Mouse (Mus musculus) hindbrain, embryonic 15.5 days (tissue): ENCODE results near the gene Tnc. TPM values are rescaled to one million over a fixed set of nuclear protein-coding genes. Genes with fewer than 3 reads are reported as not detected.

Experiments used
- ATAC-seq: fragments of 200-750 bp; cut with Nextera tagmentation; 2 replicates; pipeline ENCODE4 v1.8.0; 2017; ENCODE audit warnings: low read depth, moderate number of reproducible peaks, moderate TSS enrichment; ENCODE audit not compliant: low FRiP score
- H3K27ac ChIP-seq: fragments of 300-500 bp; sonication (generic); replicated peaks from 2 replicates; pipeline ENCODE4 v1.5.1; 2015; ENCODE audit warnings: mild to moderate bottlenecking, inconsistent platforms
- H3K27me3 ChIP-seq: fragments of 300-500 bp; sonication (generic); 2 replicates; pipeline ENCODE4 v1.6.1; 2015; ENCODE audit warnings: control low read depth, inconsistent platforms
- H3K36me3 ChIP-seq: fragments of 300-500 bp; sonication (generic); 2 replicates; pipeline ENCODE4 v1.6.1; 2015; ENCODE audit warnings: control low read depth, inconsistent platforms
- H3K4me1 ChIP-seq: fragments of 300-500 bp; sonication (generic); replicated peaks from 2 replicates; pipeline ENCODE4 v1.6.1; 2015; ENCODE audit warnings: control low read depth, inconsistent platforms
- H3K4me2 ChIP-seq: fragments of 300-500 bp; sonication (generic); 2 replicates; pipeline ENCODE4 v1.6.1; 2015; ENCODE audit warnings: moderate library complexity, mild to moderate bottlenecking, inconsistent platforms
- H3K4me3 ChIP-seq: fragments of 300-500 bp; sonication (generic); 2 replicates; pipeline ENCODE4 v1.5.1; 2015; ENCODE audit warnings: mild to moderate bottlenecking, inconsistent platforms
- H3K9ac ChIP-seq: fragments of 300-500 bp; sonication (generic); 2 replicates; pipeline ENCODE4 v1.6.1; 2015; ENCODE audit warnings: inconsistent platforms
- H3K9me3 ChIP-seq: fragments of 300-500 bp; sonication (generic); 2 replicates; pipeline ENCODE4 v1.6.1; 2016; ENCODE audit warnings: control low read depth, inconsistent platforms
- WGBS: fragments of 180-500 bp; shearing (Covaris S2); methylation state at CpG from one replicate; pipeline ENCODE4 v1.1.7; 2015; 5-methylcytosine and 5-hydroxymethylcytosine counted together
- polyA plus RNA-seq: library from polyadenylated mRNA; unstranded; fragments of >200 nt; fragmentation: Nextera tagmentation; extraction: Ambion mirVana; gene quantifications from 2 replicates; pipeline ENCODE4 v1.2.1, GENCODE M21; 2015

The Tnc gene
- polyA plus RNA-seq, 1 experiment from 2014 or later, result 69.6 TPM

GRCm38 (mm10) chr4:63916753-63917152, 130.1 kb downstream of the Tnc start:
- ATAC-seq, result no peak
- no peaks in the 10 kb centered on the region for H3K27me3 ChIP-seq
- H3K9ac ChIP-seq, result no peak overlapping the region
- no peaks in the 10 kb centered on the region for H3K4me1 ChIP-seq
- H3K27ac ChIP-seq, result no peak overlapping the region
- H3K4me3 ChIP-seq, result no peak overlapping the region
- no peak overlapping the region for H3K4me2 ChIP-seq
- H3K9me3 ChIP-seq, result no peaks in the 10 kb centered on the region
- no peaks in the 10 kb centered on the region for H3K36me3 ChIP-seq
- 76% methylated on average over 8 of the region's 8 CpGs for WGBS

GRCm38 (mm10) chr4:63916288-63916687, 130.5 kb downstream of the Tnc start:
- no peaks in the 10 kb centered on the region for H3K27me3 ChIP-seq
- no peaks in the 10 kb centered on the region for H3K36me3 ChIP-seq
- no peak overlapping the region for H3K4me2 ChIP-seq
- no peak for ATAC-seq
- H3K27ac ChIP-seq, result no peak overlapping the region
- H3K4me3 ChIP-seq, result no peak overlapping the region
- H3K4me1 ChIP-seq, result no peaks in the 10 kb centered on the region
- 87% methylated on average over 3 of the region's 3 CpGs for WGBS
- H3K9ac ChIP-seq, result no peak overlapping the region
- no peaks in the 10 kb centered on the region for H3K9me3 ChIP-seq

Other genes with a start within 250 kb of the Tnc start
- not detected in 2 replicates for gene Tnfsf8, start 185.7 kb downstream of the Tnc start, polyA plus RNA-seq